Mouse (Mus musculus): ENCODE measurements around the gene Gbp2b. TPM values are rescaled to one million over a fixed set of nuclear protein-coding genes. Genes with fewer than 3 reads are reported as not detected.
A peak's percentile ranks its signal among the peaks of the same experiment; 100 is the strongest.
"Not testable (repeated sequence)": the region's sequence is repeated elsewhere in the genome, so short reads cannot be mapped to it uniquely, and the experiment has no call there.

The Gbp2b gene
- polyA plus RNA-seq, 1 experiment: 0.06 TPM

DNA sequence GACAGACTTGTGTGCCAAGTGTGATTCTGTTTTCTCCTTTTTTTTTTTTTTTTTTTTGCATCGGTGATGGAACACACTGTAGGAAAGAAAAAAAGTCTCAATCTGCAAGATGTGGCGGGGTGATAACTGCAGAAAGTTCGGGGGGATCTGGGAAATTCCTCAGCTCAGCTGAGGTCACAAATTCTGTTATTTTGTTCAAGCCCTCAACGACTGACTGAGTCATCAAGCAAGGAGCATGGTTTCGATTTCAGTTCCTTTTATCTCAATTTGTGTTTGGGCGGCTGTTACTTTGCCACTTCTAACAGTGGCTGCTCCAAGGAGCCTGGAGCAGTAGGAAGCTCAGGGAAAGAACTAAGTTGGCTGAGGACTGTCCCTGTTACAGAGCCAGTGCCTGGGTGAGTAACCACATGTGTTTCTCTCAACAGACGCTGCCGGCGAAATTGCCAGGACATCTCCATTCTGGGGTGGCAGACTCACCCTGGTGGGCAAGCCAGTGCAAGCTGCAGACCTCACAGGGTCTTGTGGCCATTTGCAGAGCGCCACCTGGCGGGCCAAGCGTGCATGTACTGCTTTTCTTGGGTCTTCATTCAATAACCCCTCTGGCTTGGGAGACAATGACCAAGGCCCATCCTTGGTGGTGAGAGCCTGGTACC, 34.2 kb upstream of the Gbp2b start:
- TF ChIP-seq CTCF (IDR thresholded peaks at IDR 0.05; ENCODE audit: extremely low read depth, insufficient read depth, insufficient read length, insufficient replicate concordance) (peak; percentile 98), POLR2A (IDR thresholded peaks at IDR 0.05; ENCODE audit: low read depth, low read length) (no peak)
- DNase-seq (ENCODE audit: low read depth in 1 of 2, low spot score in 2 of 2): peak; percentile 78 to 86
- under 1% methylated on average over 12 of the region's 12 CpGs for WGBS
- peak overlapping the region; percentile 62 for H3K4me3 ChIP-seq (ENCODE audit: extremely low read depth, insufficient read depth, insufficient read length)
- H3K36me3 ChIP-seq (ENCODE audit: control insufficient read depth, insufficient read depth, low read length): peaks cover 6% of the 10 kb centered on the region
- H3K4me1 ChIP-seq (ENCODE audit: control insufficient read depth, insufficient read depth, insufficient read length): peaks cover 17% of the 10 kb centered on the region; the same call in 1 of the 2 replicates
- H3K27ac ChIP-seq (ENCODE audit: insufficient read depth, low read length): peak overlapping the region; percentile 84
- H3K27me3 ChIP-seq (ENCODE audit: control insufficient read depth, insufficient read depth, low read length): no peaks in the 10 kb centered on the region

DNA sequence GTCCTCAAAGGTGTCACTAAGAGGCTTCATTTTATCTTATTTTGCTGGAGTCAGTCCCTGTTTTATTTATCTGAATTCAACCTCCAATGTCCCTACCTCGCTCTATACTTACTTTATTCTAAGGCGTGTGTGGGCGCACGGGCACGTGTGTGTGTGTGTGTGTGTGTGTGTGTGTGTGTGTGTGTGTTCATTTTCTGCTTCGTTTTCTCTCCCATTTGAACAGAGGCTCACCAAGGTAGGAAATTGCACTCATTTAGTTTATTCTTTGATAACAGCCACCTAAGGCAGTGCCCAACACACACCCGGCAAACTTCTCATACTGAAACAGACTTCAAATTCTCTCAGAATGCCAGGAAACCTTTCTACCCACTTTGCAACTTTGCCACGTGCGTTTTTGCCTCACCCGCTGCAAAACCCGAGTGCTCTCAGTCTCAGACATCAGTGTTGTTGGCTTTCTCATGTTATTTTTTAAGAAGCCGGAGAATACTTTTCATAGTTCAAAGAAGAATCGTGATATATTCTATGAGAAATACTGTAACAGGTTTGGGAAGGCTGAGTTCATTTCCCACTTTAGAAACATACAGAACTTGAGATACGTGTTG, 33.5 kb upstream of the Gbp2b start:
- Histone ChIP-seq H3K36me3 (ENCODE audit: control insufficient read depth, insufficient read depth, low read length) (peaks cover 6% of the 10 kb centered on the region), H3K4me1 (ENCODE audit: control insufficient read depth, insufficient read depth, insufficient read length) (peaks cover 17% of the 10 kb centered on the region; the same call in 1 of the 2 replicates), H3K27me3 (ENCODE audit: control insufficient read depth, insufficient read depth, low read length) (no peaks in the 10 kb centered on the region), H3K4me3 (ENCODE audit: extremely low read depth, insufficient read depth, insufficient read length) (peak overlapping the region; percentile 23; the same call in 1 of the 2 replicates), H3K27ac (ENCODE audit: insufficient read depth, low read length) (peak overlapping the region; percentile 27; the same call in 1 of the 2 replicates)
- WGBS: 61% methylated on average over 14 of the region's 14 CpGs
- no peak for DNase-seq (ENCODE audit: low read depth in 1 of 2, low spot score in 2 of 2)
- no peak for TF ChIP-seq CTCF (IDR thresholded peaks at IDR 0.05; ENCODE audit: extremely low read depth, insufficient read depth, insufficient read length, insufficient replicate concordance)
- TF ChIP-seq POLR2A (IDR thresholded peaks at IDR 0.05; ENCODE audit: low read depth, low read length): no peak

DNA sequence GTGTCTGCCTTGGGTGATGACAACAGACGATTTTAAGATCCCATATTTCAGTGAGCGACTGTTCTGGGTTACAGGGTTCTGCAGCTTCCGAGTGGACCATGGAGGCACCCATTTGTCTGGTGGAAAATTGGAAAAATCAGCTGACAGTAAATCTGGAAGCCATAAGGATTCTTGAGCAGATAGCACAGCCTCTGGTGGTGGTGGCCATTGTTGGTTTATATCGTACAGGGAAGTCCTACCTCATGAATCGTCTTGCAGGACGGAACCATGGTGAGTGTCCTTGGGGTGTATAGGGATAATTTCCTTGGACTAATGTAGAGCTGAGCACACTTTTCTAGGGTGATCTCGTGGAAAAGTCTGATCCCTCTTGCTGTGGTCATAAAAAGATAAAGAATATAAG, 33.0 kb upstream of the Gbp2b start:
- DNase-seq (ENCODE audit: low read depth in 1 of 2, low spot score in 2 of 2): no peak
- H3K27me3 ChIP-seq (ENCODE audit: control insufficient read depth, insufficient read depth, low read length): no peaks in the 10 kb centered on the region
- peaks cover 11% of the 10 kb centered on the region for H3K36me3 ChIP-seq (ENCODE audit: control insufficient read depth, insufficient read depth, low read length)
- TF ChIP-seq POLR2A (IDR thresholded peaks at IDR 0.05; ENCODE audit: low read depth, low read length) (no peak), CTCF (IDR thresholded peaks at IDR 0.05; ENCODE audit: extremely low read depth, insufficient read depth, insufficient read length, insufficient replicate concordance) (no peak)
- H3K27ac ChIP-seq (ENCODE audit: insufficient read depth, low read length): no peak overlapping the region
- H3K4me1 ChIP-seq (ENCODE audit: control insufficient read depth, insufficient read depth, insufficient read length): peaks cover 17% of the 10 kb centered on the region; the same call in 1 of the 2 replicates
- H3K4me3 ChIP-seq (ENCODE audit: extremely low read depth, insufficient read depth, insufficient read length): no peak overlapping the region
- 80% methylated on average over 7 of the region's 7 CpGs for WGBS

DNA sequence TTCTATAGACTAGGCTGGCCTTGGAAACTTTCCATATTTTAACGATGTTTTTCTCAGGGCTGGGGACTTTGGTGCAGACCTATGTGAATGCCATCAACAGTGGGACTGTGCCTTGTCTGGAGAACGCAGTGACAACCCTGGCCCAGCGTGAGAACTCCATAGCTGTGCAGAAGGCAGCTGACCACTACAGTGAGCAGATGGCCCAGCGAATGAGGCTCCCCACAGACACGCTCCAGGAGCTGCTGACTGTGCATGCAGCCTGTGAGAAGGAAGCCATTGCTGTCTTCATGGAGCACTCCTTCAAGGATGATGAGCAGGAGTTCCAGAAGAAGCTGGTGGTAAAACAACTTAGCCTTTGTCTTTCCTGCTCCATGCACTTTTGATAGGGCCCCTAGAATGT, 27.2 kb upstream of the Gbp2b start:
- WGBS: 95% methylated on average over 5 of the region's 5 CpGs
- not testable (repeated sequence) for H3K4me1 ChIP-seq (ENCODE audit: control insufficient read depth, insufficient read depth, insufficient read length); H3K4me3 ChIP-seq (ENCODE audit: extremely low read depth, insufficient read depth, insufficient read length); DNase-seq (ENCODE audit: low read depth in 1 of 2, low spot score in 2 of 2); H3K27ac ChIP-seq (ENCODE audit: insufficient read depth, low read length); H3K27me3 ChIP-seq (ENCODE audit: control insufficient read depth, insufficient read depth, low read length)
- peaks cover 30% of the 10 kb centered on the region for H3K36me3 ChIP-seq (ENCODE audit: control insufficient read depth, insufficient read depth, low read length)

DNA sequence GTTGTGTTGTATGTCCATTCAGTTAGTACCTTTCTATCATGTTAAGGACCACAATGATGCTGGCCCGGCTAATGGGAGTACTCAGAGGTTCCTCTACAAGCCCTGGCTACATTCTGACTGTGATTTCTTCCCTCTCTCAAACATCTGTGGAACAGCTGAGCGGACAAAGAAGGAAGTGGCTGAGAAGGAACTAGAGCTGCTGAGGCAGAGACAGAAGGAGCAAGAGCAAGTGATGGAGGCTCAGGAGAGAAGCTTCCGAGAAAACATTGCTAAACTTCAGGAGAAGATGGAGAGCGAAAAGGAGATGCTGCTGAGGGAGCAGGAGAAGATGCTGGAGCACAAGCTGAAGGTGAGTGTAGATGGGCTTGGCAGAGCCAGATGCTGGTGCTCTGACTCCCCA, 23.9 kb upstream of the Gbp2b start:
- H3K4me1 ChIP-seq (ENCODE audit: control insufficient read depth, insufficient read depth, insufficient read length): no peaks in the 10 kb centered on the region

DNA sequence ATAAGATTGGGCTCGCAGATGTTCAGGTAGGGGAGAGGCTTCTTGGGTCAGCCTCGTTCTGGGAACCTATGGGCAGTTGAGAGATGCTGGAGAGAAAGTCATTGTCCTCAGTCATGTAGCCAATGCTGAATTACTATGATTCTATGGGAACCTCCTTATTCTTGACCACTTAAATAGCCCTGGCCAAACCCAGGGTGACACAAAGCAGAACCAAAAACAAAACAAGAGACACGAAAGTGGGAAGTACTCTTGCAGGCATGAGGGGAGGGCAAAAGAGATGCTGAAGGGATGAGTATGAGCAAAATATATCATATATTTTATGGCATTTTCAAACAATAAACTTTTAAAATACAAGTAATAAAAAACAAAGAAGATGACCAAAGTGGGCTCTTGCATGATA, 17.5 kb upstream of the Gbp2b start:
- 68% methylated on average over 3 of the region's 3 CpGs for WGBS
- H3K36me3 ChIP-seq (ENCODE audit: control insufficient read depth, insufficient read depth, low read length): no peaks in the 10 kb centered on the region; the same call in 1 of the 2 replicates
- no peak overlapping the region for H3K4me3 ChIP-seq (ENCODE audit: extremely low read depth, insufficient read depth, insufficient read length)
- no peaks in the 10 kb centered on the region for H3K27me3 ChIP-seq (ENCODE audit: control insufficient read depth, insufficient read depth, low read length)
- peaks cover 3% of the 10 kb centered on the region; the same call in 1 of the 2 replicates for H3K4me1 ChIP-seq (ENCODE audit: control insufficient read depth, insufficient read depth, insufficient read length)
- TF ChIP-seq POLR2A (IDR thresholded peaks at IDR 0.05; ENCODE audit: low read depth, low read length): no peak
- no peak for TF ChIP-seq CTCF (IDR thresholded peaks at IDR 0.05; ENCODE audit: extremely low read depth, insufficient read depth, insufficient read length, insufficient replicate concordance)
- no peak for DNase-seq (ENCODE audit: low read depth in 1 of 2, low spot score in 2 of 2)
- no peak overlapping the region for H3K27ac ChIP-seq (ENCODE audit: insufficient read depth, low read length)

More for the DNA sequence above, 23.9 kb upstream of the Gbp2b start:
- H3K27me3 ChIP-seq (ENCODE audit: control insufficient read depth, insufficient read depth, low read length): no peaks in the 10 kb centered on the region
- H3K4me3 ChIP-seq (ENCODE audit: extremely low read depth, insufficient read depth, insufficient read length): no peak overlapping the region
- H3K36me3 ChIP-seq (ENCODE audit: control insufficient read depth, insufficient read depth, low read length): peaks cover 24% of the 10 kb centered on the region
- TF ChIP-seq CTCF (IDR thresholded peaks at IDR 0.05; ENCODE audit: extremely low read depth, insufficient read depth, insufficient read length, insufficient replicate concordance) (no peak), POLR2A (IDR thresholded peaks at IDR 0.05; ENCODE audit: low read depth, low read length) (no peak)
- no peak overlapping the region for H3K27ac ChIP-seq (ENCODE audit: insufficient read depth, low read length)
- 88% methylated on average over 4 of the region's 4 CpGs for WGBS
- DNase-seq (ENCODE audit: low read depth in 1 of 2, low spot score in 2 of 2): no peak

DNA sequence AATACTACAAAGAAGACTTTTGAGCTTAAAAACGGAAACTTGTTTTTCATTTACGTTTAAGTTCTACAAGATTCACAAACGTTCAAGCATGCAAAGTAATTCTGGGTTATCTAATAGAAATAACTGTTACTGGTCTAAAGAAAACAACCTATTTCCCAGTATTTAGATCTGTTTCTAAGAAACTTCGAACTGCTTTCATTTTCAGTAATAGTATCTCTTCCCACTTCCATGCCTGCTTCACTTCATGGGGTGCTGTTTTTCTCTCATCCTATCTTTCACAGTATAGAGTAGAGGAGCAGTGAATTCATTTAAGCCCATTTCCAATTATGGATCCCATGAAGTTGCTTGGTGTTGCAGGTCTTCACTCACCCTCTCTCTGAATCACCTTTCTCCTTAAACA, 16.3 kb upstream of the Gbp2b start:
- Histone ChIP-seq H3K27me3 (ENCODE audit: control insufficient read depth, insufficient read depth, low read length) (no peaks in the 10 kb centered on the region), H3K4me3 (ENCODE audit: extremely low read depth, insufficient read depth, insufficient read length) (no peak overlapping the region), H3K27ac (ENCODE audit: insufficient read depth, low read length) (no peak overlapping the region), H3K36me3 (ENCODE audit: control insufficient read depth, insufficient read depth, low read length) (no peaks in the 10 kb centered on the region), H3K4me1 (ENCODE audit: control insufficient read depth, insufficient read depth, insufficient read length) (peaks cover 3% of the 10 kb centered on the region; the same call in 1 of the 2 replicates)
- no peak for DNase-seq (ENCODE audit: low read depth in 1 of 2, low spot score in 2 of 2)
- WGBS: 67% methylated on average over 4 of the region's 4 CpGs
- TF ChIP-seq POLR2A (IDR thresholded peaks at IDR 0.05; ENCODE audit: low read depth, low read length) (no peak), CTCF (IDR thresholded peaks at IDR 0.05; ENCODE audit: extremely low read depth, insufficient read depth, insufficient read length, insufficient replicate concordance) (no peak)
